Mouse (Mus musculus): Measurements from ENCODE around the gene Brd3os. TPM values are rescaled to one million over a fixed set of nuclear protein-coding genes. Genes with fewer than 3 reads are reported as not detected.

Brd3os gene
- total and polyA plus RNA-seq, 3 experiments: 0.55 to 0.78 (median 0.68) TPM

GRCm38 (mm10) chr2:27417648-27418153, 24.4 kb upstream of the Brd3os start:
- Histone ChIP-seq H3K27me3 (ENCODE audit: insufficient read depth, low read length) (peaks cover 34% of the 10 kb centered on the region), H3K4me1 (ENCODE audit: insufficient read depth, low read depth, low read length) (peaks cover 11% of the 10 kb centered on the region), H3K4me3 (ENCODE audit: low read depth, low read length) (no peak overlapping the region), H3K36me3 (replicated peaks) (no peaks in the 10 kb centered on the region), H3K9me3 (replicated peaks) (no peaks in the 10 kb centered on the region)
- TF ChIP-seq CTCF (IDR thresholded peaks at IDR 0.05; ENCODE audit: low read depth, low read length) (no peak), TAL1 (conservative IDR thresholded peaks at IDR 0.05; ENCODE audit: low read depth, low read length) (no peak), GATA1 (IDR thresholded peaks at IDR 0.05; ENCODE audit: borderline replicate concordance, low read length) (no peak), GATA2 (IDR thresholded peaks at IDR 0.05; ENCODE audit: borderline replicate concordance, low read depth, low read length) (no peak), POLR2AphosphoS5 (IDR thresholded peaks at IDR 0.05; ENCODE audit: insufficient replicate concordance, low read depth, low read length) (no peak)
- ATAC-seq (ENCODE audit: extremely low read depth, insufficient number of reproducible peaks, low FRiP score, poor library complexity, severe bottlenecking): no peak; the same call in 1 of the 2 replicates
- DNase-seq (ENCODE audit: low spot score): no peak

DNA sequence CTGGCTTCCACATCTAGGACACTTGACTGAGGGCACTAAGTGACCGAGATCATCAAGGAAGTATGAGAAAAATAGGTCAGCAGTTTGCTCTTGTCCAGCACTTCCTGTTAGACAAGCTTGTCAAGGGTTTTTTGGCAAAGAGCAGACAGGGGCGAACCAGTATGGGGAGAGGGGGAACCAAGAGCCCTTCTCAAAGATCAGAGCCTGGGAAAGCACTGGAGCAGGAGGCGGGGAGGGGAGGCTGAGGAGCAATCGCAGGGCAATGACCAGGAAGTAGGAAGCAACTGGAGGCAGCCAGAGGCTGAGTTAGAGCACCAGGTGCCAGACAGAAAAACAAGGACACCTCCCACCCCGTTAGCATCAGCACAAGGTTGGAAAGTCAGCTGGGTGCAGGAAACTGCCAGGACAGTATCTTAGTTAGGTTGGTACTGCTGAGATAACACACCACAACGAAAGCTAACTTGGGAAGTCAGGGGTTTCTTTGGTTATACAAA, 23.5 kb upstream of the Brd3os start:
- peaks cover 11% of the 10 kb centered on the region for H3K4me1 ChIP-seq (ENCODE audit: insufficient read depth, low read depth, low read length)

DNA sequence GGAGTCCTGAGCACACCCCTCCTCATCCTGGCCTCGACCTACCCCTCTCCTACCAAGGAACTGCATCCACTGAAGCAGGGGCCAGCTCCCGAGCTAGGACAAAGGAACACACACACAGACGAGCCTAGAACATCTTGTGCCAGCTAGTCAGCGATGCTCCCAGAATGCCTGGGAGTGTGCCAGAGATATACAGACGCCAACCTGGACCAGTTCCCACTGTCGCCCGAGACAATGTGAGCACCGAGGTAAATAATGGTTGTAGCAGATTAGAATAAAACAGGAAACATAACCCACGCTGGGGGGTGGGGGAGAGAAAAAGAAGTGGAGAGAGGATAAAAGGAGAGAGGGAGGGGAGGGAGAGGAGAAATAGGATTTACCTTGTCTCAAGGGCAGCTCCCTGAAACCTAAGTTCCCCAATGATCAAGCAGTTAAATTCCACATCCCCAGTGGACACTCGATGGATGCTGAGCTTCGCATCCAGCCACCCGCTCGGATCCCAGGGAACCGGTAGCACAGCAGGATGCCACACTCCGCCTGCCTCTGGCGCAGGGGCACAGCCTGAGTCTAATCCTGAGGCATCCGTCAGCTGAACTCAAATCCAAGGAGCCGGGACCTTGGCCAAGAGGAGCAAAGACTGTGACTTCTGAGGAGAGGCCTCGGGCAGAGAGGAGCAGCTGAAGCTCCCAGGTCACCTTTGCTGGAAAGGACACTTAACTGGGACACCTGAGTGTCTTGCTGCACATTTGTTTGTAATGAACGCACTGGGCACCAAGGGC, 20.6 kb upstream of the Brd3os start:
- Histone ChIP-seq H3K4me3 (ENCODE audit: low read depth, low read length) (no peak overlapping the region), H3K27me3 (ENCODE audit: insufficient read depth, low read length) (peaks cover 52% of the 10 kb centered on the region), H3K4me1 (ENCODE audit: insufficient read depth, low read depth, low read length) (peaks cover 23% of the 10 kb centered on the region), H3K9me3 (replicated peaks) (no peaks in the 10 kb centered on the region), H3K36me3 (replicated peaks) (no peaks in the 10 kb centered on the region)
- TF ChIP-seq CTCF (IDR thresholded peaks at IDR 0.05; ENCODE audit: low read depth, low read length) (no peak), POLR2AphosphoS5 (IDR thresholded peaks at IDR 0.05; ENCODE audit: insufficient replicate concordance, low read depth, low read length) (no peak), GATA1 (IDR thresholded peaks at IDR 0.05; ENCODE audit: borderline replicate concordance, low read length) (no peak), TAL1 (conservative IDR thresholded peaks at IDR 0.05; ENCODE audit: low read depth, low read length) (no peak), GATA2 (IDR thresholded peaks at IDR 0.05; ENCODE audit: borderline replicate concordance, low read depth, low read length) (no peak)
- ATAC-seq (ENCODE audit: extremely low read depth, insufficient number of reproducible peaks, low FRiP score, poor library complexity, severe bottlenecking): no peak
- no peak for DNase-seq (ENCODE audit: low spot score)

More for the DNA sequence above, 23.5 kb upstream of the Brd3os start:
- no peak for TF ChIP-seq GATA1 (IDR thresholded peaks at IDR 0.05; ENCODE audit: borderline replicate concordance, low read length)
- no peak for TF ChIP-seq POLR2AphosphoS5 (IDR thresholded peaks at IDR 0.05; ENCODE audit: insufficient replicate concordance, low read depth, low read length)
- TF ChIP-seq CTCF (IDR thresholded peaks at IDR 0.05; ENCODE audit: low read depth, low read length): no peak
- TF ChIP-seq GATA2 (IDR thresholded peaks at IDR 0.05; ENCODE audit: borderline replicate concordance, low read depth, low read length): no peak
- TF ChIP-seq TAL1 (conservative IDR thresholded peaks at IDR 0.05; ENCODE audit: low read depth, low read length): no peak
- no peak for ATAC-seq (ENCODE audit: extremely low read depth, insufficient number of reproducible peaks, low FRiP score, poor library complexity, severe bottlenecking)
- Histone ChIP-seq H3K27me3 (ENCODE audit: insufficient read depth, low read length) (peaks cover 34% of the 10 kb centered on the region), H3K36me3 (replicated peaks) (no peaks in the 10 kb centered on the region), H3K4me3 (ENCODE audit: low read depth, low read length) (no peak overlapping the region), H3K9me3 (replicated peaks) (no peaks in the 10 kb centered on the region)
- DNase-seq (ENCODE audit: low spot score): no peak

GRCm38 (mm10) chr2:27423596-27423995, 18.5 kb upstream of the Brd3os start:
- Histone ChIP-seq H3K4me1 (ENCODE audit: insufficient read depth, low read depth, low read length) (peaks cover 33% of the 10 kb centered on the region), H3K9me3 (replicated peaks) (no peaks in the 10 kb centered on the region), H3K4me3 (ENCODE audit: low read depth, low read length) (no peak overlapping the region), H3K36me3 (replicated peaks) (no peaks in the 10 kb centered on the region), H3K27me3 (ENCODE audit: insufficient read depth, low read length) (peaks cover 39% of the 10 kb centered on the region)
- no peak for DNase-seq (ENCODE audit: low spot score)
- no peak for ATAC-seq (ENCODE audit: extremely low read depth, insufficient number of reproducible peaks, low FRiP score, poor library complexity, severe bottlenecking)
- TF ChIP-seq TAL1 (conservative IDR thresholded peaks at IDR 0.05; ENCODE audit: low read depth, low read length) (no peak), GATA1 (IDR thresholded peaks at IDR 0.05; ENCODE audit: borderline replicate concordance, low read length) (no peak), CTCF (IDR thresholded peaks at IDR 0.05; ENCODE audit: low read depth, low read length) (no peak), POLR2AphosphoS5 (IDR thresholded peaks at IDR 0.05; ENCODE audit: insufficient replicate concordance, low read depth, low read length) (no peak), GATA2 (IDR thresholded peaks at IDR 0.05; ENCODE audit: borderline replicate concordance, low read depth, low read length) (no peak)

DNA sequence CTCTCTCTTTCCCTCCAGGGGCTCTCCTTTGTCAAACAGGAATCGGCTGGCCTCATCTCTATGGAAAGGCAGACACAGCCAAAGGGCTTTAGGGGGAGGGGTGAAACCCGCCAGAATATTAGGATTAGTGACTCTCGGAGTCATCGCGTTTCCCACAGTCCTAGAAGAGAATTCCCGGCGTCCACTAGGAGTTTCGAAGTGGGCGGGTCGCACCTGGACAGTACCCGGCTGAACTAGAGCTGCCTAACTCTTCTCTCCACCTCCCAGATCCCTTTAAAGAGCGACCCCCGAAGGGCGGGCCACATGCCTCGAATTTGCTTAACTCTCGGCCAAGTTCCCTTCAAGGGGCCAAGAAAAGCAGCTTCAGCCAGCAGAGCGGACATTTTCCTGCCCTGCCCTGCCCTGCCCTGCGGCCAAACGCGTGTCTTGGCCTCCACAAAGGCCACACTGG, 16.9 kb upstream of the Brd3os start:
- H3K9me3 ChIP-seq (replicated peaks): no peaks in the 10 kb centered on the region
- TF ChIP-seq CTCF (IDR thresholded peaks at IDR 0.05; ENCODE audit: low read depth, low read length): no peak
- no peak for TF ChIP-seq POLR2AphosphoS5 (IDR thresholded peaks at IDR 0.05; ENCODE audit: insufficient replicate concordance, low read depth, low read length)
- no peak for TF ChIP-seq GATA2 (IDR thresholded peaks at IDR 0.05; ENCODE audit: borderline replicate concordance, low read depth, low read length)
- no peak for TF ChIP-seq GATA1 (IDR thresholded peaks at IDR 0.05; ENCODE audit: borderline replicate concordance, low read length)
- TF ChIP-seq TAL1 (conservative IDR thresholded peaks at IDR 0.05; ENCODE audit: low read depth, low read length): no peak
- ATAC-seq (ENCODE audit: extremely low read depth, insufficient number of reproducible peaks, low FRiP score, poor library complexity, severe bottlenecking) (no peak), DNase-seq (ENCODE audit: low spot score) (no peak)
- peaks cover 40% of the 10 kb centered on the region for H3K27me3 ChIP-seq (ENCODE audit: insufficient read depth, low read length)
- peak overlapping the region; percentile 76; the same call in 1 of the 2 replicates for H3K4me3 ChIP-seq (ENCODE audit: low read depth, low read length)
- peaks cover 33% of the 10 kb centered on the region for H3K4me1 ChIP-seq (ENCODE audit: insufficient read depth, low read depth, low read length)
- no peaks in the 10 kb centered on the region for H3K36me3 ChIP-seq (replicated peaks)

GRCm38 (mm10) chr2:27425751-27426405, 16.2 kb upstream of the Brd3os start:
- Histone ChIP-seq H3K4me1 (ENCODE audit: insufficient read depth, low read depth, low read length) (peaks cover 33% of the 10 kb centered on the region), H3K4me3 (ENCODE audit: low read depth, low read length) (peak overlapping the region; percentile 76), H3K27me3 (ENCODE audit: insufficient read depth, low read length) (peaks cover 44% of the 10 kb centered on the region), H3K9me3 (replicated peaks) (no peaks in the 10 kb centered on the region), H3K36me3 (replicated peaks) (no peaks in the 10 kb centered on the region)
- DNase-seq (ENCODE audit: low spot score) (peak; percentile 37), ATAC-seq (ENCODE audit: extremely low read depth, insufficient number of reproducible peaks, low FRiP score, poor library complexity, severe bottlenecking) (no peak)
- no peak for TF ChIP-seq POLR2AphosphoS5 (IDR thresholded peaks at IDR 0.05; ENCODE audit: insufficient replicate concordance, low read depth, low read length)
- TF ChIP-seq GATA1 (IDR thresholded peaks at IDR 0.05; ENCODE audit: borderline replicate concordance, low read length): no peak
- no peak for TF ChIP-seq GATA2 (IDR thresholded peaks at IDR 0.05; ENCODE audit: borderline replicate concordance, low read depth, low read length)
- no peak for TF ChIP-seq CTCF (IDR thresholded peaks at IDR 0.05; ENCODE audit: low read depth, low read length)
- TF ChIP-seq TAL1 (conservative IDR thresholded peaks at IDR 0.05; ENCODE audit: low read depth, low read length): no peak

Data from G1E (cell line).